Mouse (Mus musculus) testis, postnatal 14 days (tissue): Measurements from ENCODE around the gene Gm6710.
"Not testable (repeated sequence)": the region's sequence is repeated elsewhere in the genome, so short reads cannot be mapped to it uniquely, and the experiment has no call there.

Source experiments
- DNase-seq: peaks from one replicate; pipeline ENCODE4 v3.0.0; 2021; ENCODE audit warnings: low spot score

Gm6710 gene

GRCm38 (mm10) chr2:175869024-175869423 lies at the start of gene Gm6710:
TSS of gene Gm6710 (plus strand) at chr2:175869219.
- DNase-seq, result not testable (repeated sequence)
